Mouse (Mus musculus): Measurements from ENCODE around the gene Fto. TPM values are rescaled to one million over a fixed set of nuclear protein-coding genes. Genes with fewer than 3 reads are reported as not detected.

Fto gene
- polyA plus RNA-seq, 1 experiment: 144 TPM

GRCm38 (mm10) chr8:91493373-91493772 is 180.0 kb downstream of the Fto start:
- TF ChIP-seq POLR2A (IDR thresholded peaks at IDR 0.05; ENCODE audit: borderline replicate concordance, extremely low read depth, insufficient read depth, insufficient read length, poor library complexity, severe bottlenecking) (no peak), CTCF (IDR thresholded peaks at IDR 0.05; ENCODE audit: borderline replicate concordance, extremely low read depth, insufficient read depth, insufficient read length) (no peak)
- DNase-seq (ENCODE audit: low read depth): no peak

- TF ChIP-seq POLR2A (IDR thresholded peaks at IDR 0.05; ENCODE audit: borderline replicate concordance, extremely low read depth, insufficient read depth, insufficient read length, poor library complexity, severe bottlenecking): no peak
- TF ChIP-seq CTCF (IDR thresholded peaks at IDR 0.05; ENCODE audit: borderline replicate concordance, extremely low read depth, insufficient read depth, insufficient read length): no peak
- DNase-seq (ENCODE audit: low read depth): no peak
These were observed 181.4 kb downstream of the Fto start for GRCm38 (mm10) chr8:91494501-91495259.

GRCm38 (mm10) chr8:91495260-91495601 is 181.9 kb downstream of the Fto start:
- DNase-seq (ENCODE audit: low read depth): no peak
- no peak for TF ChIP-seq POLR2A (IDR thresholded peaks at IDR 0.05; ENCODE audit: borderline replicate concordance, extremely low read depth, insufficient read depth, insufficient read length, poor library complexity, severe bottlenecking)
- no peak for TF ChIP-seq CTCF (IDR thresholded peaks at IDR 0.05; ENCODE audit: borderline replicate concordance, extremely low read depth, insufficient read depth, insufficient read length)

GRCm38 (mm10) chr8:91496000-91496399 is 182.7 kb downstream of the Fto start:
- no peak for DNase-seq (ENCODE audit: low read depth)
- TF ChIP-seq CTCF (IDR thresholded peaks at IDR 0.05; ENCODE audit: borderline replicate concordance, extremely low read depth, insufficient read depth, insufficient read length) (no peak), POLR2A (IDR thresholded peaks at IDR 0.05; ENCODE audit: borderline replicate concordance, extremely low read depth, insufficient read depth, insufficient read length, poor library complexity, severe bottlenecking) (no peak)

GRCm38 (mm10) chr8:91496936-91497335 is 183.6 kb downstream of the Fto start:
- TF ChIP-seq POLR2A (IDR thresholded peaks at IDR 0.05; ENCODE audit: borderline replicate concordance, extremely low read depth, insufficient read depth, insufficient read length, poor library complexity, severe bottlenecking) (no peak), CTCF (IDR thresholded peaks at IDR 0.05; ENCODE audit: borderline replicate concordance, extremely low read depth, insufficient read depth, insufficient read length) (no peak)
- no peak for DNase-seq (ENCODE audit: low read depth)

- no peak for DNase-seq (ENCODE audit: low read depth)
- TF ChIP-seq CTCF (IDR thresholded peaks at IDR 0.05; ENCODE audit: borderline replicate concordance, extremely low read depth, insufficient read depth, insufficient read length) (no peak), POLR2A (IDR thresholded peaks at IDR 0.05; ENCODE audit: borderline replicate concordance, extremely low read depth, insufficient read depth, insufficient read length, poor library complexity, severe bottlenecking) (no peak)
These were observed 185.3 kb downstream of the Fto start for GRCm38 (mm10) chr8:91498611-91499010.

- no peak for DNase-seq (ENCODE audit: low read depth)
- TF ChIP-seq POLR2A (IDR thresholded peaks at IDR 0.05; ENCODE audit: borderline replicate concordance, extremely low read depth, insufficient read depth, insufficient read length, poor library complexity, severe bottlenecking): no peak
- no peak for TF ChIP-seq CTCF (IDR thresholded peaks at IDR 0.05; ENCODE audit: borderline replicate concordance, extremely low read depth, insufficient read depth, insufficient read length)
These were observed 186.0 kb downstream of the Fto start for GRCm38 (mm10) chr8:91499303-91499702.

GRCm38 (mm10) chr8:91501960-91502600 is 188.8 kb downstream of the Fto start:
- DNase-seq (ENCODE audit: low read depth): no peak
- TF ChIP-seq POLR2A (IDR thresholded peaks at IDR 0.05; ENCODE audit: borderline replicate concordance, extremely low read depth, insufficient read depth, insufficient read length, poor library complexity, severe bottlenecking) (no peak), CTCF (IDR thresholded peaks at IDR 0.05; ENCODE audit: borderline replicate concordance, extremely low read depth, insufficient read depth, insufficient read length) (no peak)

- TF ChIP-seq POLR2A (IDR thresholded peaks at IDR 0.05; ENCODE audit: borderline replicate concordance, extremely low read depth, insufficient read depth, insufficient read length, poor library complexity, severe bottlenecking) (no peak), CTCF (IDR thresholded peaks at IDR 0.05; ENCODE audit: borderline replicate concordance, extremely low read depth, insufficient read depth, insufficient read length) (no peak)
- no peak for DNase-seq (ENCODE audit: low read depth)
These were observed 189.5 kb downstream of the Fto start for GRCm38 (mm10) chr8:91502791-91503190.

GRCm38 (mm10) chr8:91504360-91504759 is 191.0 kb downstream of the Fto start:
- peak; percentile 62 for DNase-seq (ENCODE audit: low read depth)
- no peak for TF ChIP-seq POLR2A (IDR thresholded peaks at IDR 0.05; ENCODE audit: borderline replicate concordance, extremely low read depth, insufficient read depth, insufficient read length, poor library complexity, severe bottlenecking)
- TF ChIP-seq CTCF (IDR thresholded peaks at IDR 0.05; ENCODE audit: borderline replicate concordance, extremely low read depth, insufficient read depth, insufficient read length): no peak

GRCm38 (mm10) chr8:91504891-91505290 is 191.6 kb downstream of the Fto start:
- no peak for TF ChIP-seq CTCF (IDR thresholded peaks at IDR 0.05; ENCODE audit: borderline replicate concordance, extremely low read depth, insufficient read depth, insufficient read length)
- TF ChIP-seq POLR2A (IDR thresholded peaks at IDR 0.05; ENCODE audit: borderline replicate concordance, extremely low read depth, insufficient read depth, insufficient read length, poor library complexity, severe bottlenecking): no peak
- peak; percentile 76 for DNase-seq (ENCODE audit: low read depth)

All from brain, embryonic 14.5 days (tissue).